11 mouse cellular contexts compared by ENCODE assay signal in genomic region chr10:60558491-60558927, GRCm38 (mm10).
DNase-seq lines count a peak whose midpoint lies in the region; ATAC-seq lines count a peak whose summit lies in the region.
"Had no signal": no experiment of that assay in that cellular context is flagged by ENCODE, and none has a peak within 500 bp of the region (broad histone marks: within the 10 kb centered on the region; RNA-seq: fewer than 3 reads in every experiment).

No protein-coding gene starts in this region.

- H3K4me1 ChIP-seq in midbrain, embryonic 13.5 days (replicated peaks): peaks cover 19% of the 10 kb centered on the region
- no peaks in the 10 kb centered on the region for H3K4me1 ChIP-seq in midbrain, embryonic 14.5 days (ENCODE audit: control insufficient read depth, insufficient read depth, low read length)
- H3K4me1 ChIP-seq in heart, embryonic 13.5 days: peaks cover 15% of the 10 kb centered on the region

- ATAC-seq in midbrain, embryonic 13.5 days: no peak
- ATAC-seq in midbrain, embryonic 14.5 days (ENCODE audit: low FRiP score, low TSS enrichment): no peak
- ATAC-seq in heart, embryonic 13.5 days (ENCODE audit: extremely low read depth, insufficient number of reproducible peaks, low FRiP score, low TSS enrichment): no peak

- no peaks in the 10 kb centered on the region for H3K9me3 ChIP-seq in midbrain, embryonic 13.5 days
- H3K9me3 ChIP-seq in midbrain, embryonic 14.5 days (ENCODE audit: control insufficient read depth, low read length): no peaks in the 10 kb centered on the region
- H3K9me3 ChIP-seq in heart, embryonic 13.5 days: no peaks in the 10 kb centered on the region

- H3K27ac ChIP-seq in midbrain, embryonic 13.5 days: 0 out of 2 replicates have a peak overlapping the region, but pooled peaks have one; percentile 25
- no peak overlapping the region for H3K27ac ChIP-seq in midbrain, embryonic 14.5 days (replicated peaks; ENCODE audit: low read depth, low read length)
- no peak overlapping the region; the same call in 1 of the 2 replicates for H3K27ac ChIP-seq in heart, embryonic 13.5 days (replicated peaks)

- no peaks in the 10 kb centered on the region for H3K36me3 ChIP-seq in midbrain, embryonic 13.5 days
- no peaks in the 10 kb centered on the region for H3K36me3 ChIP-seq in midbrain, embryonic 14.5 days (ENCODE audit: control insufficient read depth, insufficient read depth, low read length)
- H3K36me3 ChIP-seq in heart, embryonic 13.5 days: no peaks in the 10 kb centered on the region

- H3K4me3 ChIP-seq in midbrain, embryonic 13.5 days (replicated peaks): no peak overlapping the region
- H3K4me3 ChIP-seq in midbrain, embryonic 14.5 days (replicated peaks; ENCODE audit: low read depth, low read length): no peak overlapping the region
- H3K4me3 ChIP-seq in heart, embryonic 13.5 days: no peak overlapping the region

- WGBS in midbrain, embryonic 13.5 days: 39% methylated on average over 9 of the region's 9 CpGs
- WGBS in midbrain, embryonic 14.5 days: 26% methylated on average over 9 of the region's 9 CpGs
- WGBS in heart, embryonic 13.5 days: 15% methylated on average over 9 of the region's 9 CpGs

- H3K9ac ChIP-seq in midbrain, embryonic 13.5 days (replicated peaks): no peak overlapping the region
- no peak overlapping the region for H3K9ac ChIP-seq in midbrain, embryonic 14.5 days (replicated peaks; ENCODE audit: low read length)
- 0 out of 2 replicates have a peak overlapping the region, but pooled peaks have one; percentile 10 for H3K9ac ChIP-seq in heart, embryonic 13.5 days

- no peak overlapping the region for H3K4me2 ChIP-seq in midbrain, embryonic 13.5 days (replicated peaks)
- H3K4me2 ChIP-seq in midbrain, embryonic 14.5 days (ENCODE audit: low read length): no peak overlapping the region
- H3K4me2 ChIP-seq in heart, embryonic 13.5 days: no peak overlapping the region

- no peaks in the 10 kb centered on the region for H3K27me3 ChIP-seq in midbrain, embryonic 13.5 days
- H3K27me3 ChIP-seq in midbrain, embryonic 14.5 days (ENCODE audit: control insufficient read depth, insufficient read depth, low read length): no peaks in the 10 kb centered on the region
- H3K27me3 ChIP-seq in heart, embryonic 13.5 days (replicated peaks): no peaks in the 10 kb centered on the region

- no peak for DNase-seq in midbrain, embryonic 14.5 days
- DNase-seq in kidney, postnatal 25 days: peak; percentile 4 to 69
- DNase-seq in retina, postnatal 1 day: peak; percentile 41
- no peak for DNase-seq in layer of hippocampus, adult 11-12 months (ENCODE audit: low spot score)
- DNase-seq in urinary bladder, postnatal 4 days (ENCODE audit: low spot score in 2 of 2): no peak
- DNase-seq in thymus, postnatal 25 days: no peak
- DNase-seq: adrenal gland, adult 2 months; cerebellum, postnatal 25 days; left cerebral cortex, postnatal 4 days had no signal

Comparison
In these comparisons a context has a peak if more than half of its experiments do, and no peak if none do; other contexts are left out.
1. DNase-seq: peak in kidney, postnatal 25 days (2 of 2) and retina, postnatal 1 day (single experiment); none in midbrain, embryonic 14.5 days (single experiment), layer of hippocampus, adult 11-12 months (single experiment), urinary bladder, postnatal 4 days (0 of 2) and thymus, postnatal 25 days (single experiment).